Mouse (Mus musculus) midbrain, embryonic 15.5 days (tissue): ENCODE measurements around the gene Dlx3. TPM values are rescaled to one million over a fixed set of nuclear protein-coding genes. Genes with fewer than 3 reads are reported as not detected.

Experiments
- ATAC-seq: fragments of 200-750 bp; cut with Nextera tagmentation; replicated peaks from 2 replicates; pipeline ENCODE4 v1.8.0; 2017; ENCODE audit warnings: moderate TSS enrichment
- H3K27ac ChIP-seq: fragments of 300-500 bp; sonication (generic); 2 replicates; pipeline ENCODE4 v1.5.1; 2015; ENCODE audit warnings: mild to moderate bottlenecking, inconsistent platforms
- H3K27me3 ChIP-seq: fragments of 300-500 bp; sonication (generic); replicated peaks from 2 replicates; pipeline ENCODE4 v1.6.1; 2015; ENCODE audit warnings: inconsistent platforms
- H3K36me3 ChIP-seq: fragments of 300-500 bp; sonication (generic); replicated peaks from 2 replicates; pipeline ENCODE4 v1.6.1; 2015; ENCODE audit warnings: inconsistent platforms
- H3K4me1 ChIP-seq: fragments of 300-500 bp; sonication (generic); 2 replicates; pipeline ENCODE4 v1.6.1; 2015; ENCODE audit warnings: inconsistent platforms
- H3K4me2 ChIP-seq: fragments of 300-500 bp; sonication (generic); 2 replicates; pipeline ENCODE4 v1.6.1; 2015; ENCODE audit warnings: inconsistent platforms, mild to moderate bottlenecking, moderate library complexity
- H3K4me3 ChIP-seq: fragments of 300-500 bp; sonication (generic); 2 replicates; pipeline ENCODE4 v1.5.1; 2015; ENCODE audit warnings: mild to moderate bottlenecking, inconsistent platforms
- H3K9ac ChIP-seq: fragments of 300-500 bp; sonication (generic); 2 replicates; pipeline ENCODE4 v1.6.1; 2015; ENCODE audit warnings: mild to moderate bottlenecking, inconsistent platforms
- H3K9me3 ChIP-seq: fragments of 300-500 bp; sonication (generic); 2 replicates; pipeline ENCODE4 v1.6.1; 2016; ENCODE audit warnings: inconsistent platforms
- WGBS: fragments of 180-500 bp; shearing (Covaris S2); methylation state at CpG from one replicate; pipeline ENCODE4 v1.1.7; 2015; ENCODE audit warnings: mixed read lengths; 5-methylcytosine and 5-hydroxymethylcytosine counted together
- polyA plus RNA-seq: library from polyadenylated mRNA; unstranded; fragments of >200 nt; fragmentation: Nextera tagmentation; extraction: Ambion mirVana; gene quantifications from 2 replicates; pipeline ENCODE4 v1.2.1, GENCODE M21; 2015

The Dlx3 gene
- polyA plus RNA-seq, 1 experiment from 2014 or later: 0.17 TPM

DNA sequence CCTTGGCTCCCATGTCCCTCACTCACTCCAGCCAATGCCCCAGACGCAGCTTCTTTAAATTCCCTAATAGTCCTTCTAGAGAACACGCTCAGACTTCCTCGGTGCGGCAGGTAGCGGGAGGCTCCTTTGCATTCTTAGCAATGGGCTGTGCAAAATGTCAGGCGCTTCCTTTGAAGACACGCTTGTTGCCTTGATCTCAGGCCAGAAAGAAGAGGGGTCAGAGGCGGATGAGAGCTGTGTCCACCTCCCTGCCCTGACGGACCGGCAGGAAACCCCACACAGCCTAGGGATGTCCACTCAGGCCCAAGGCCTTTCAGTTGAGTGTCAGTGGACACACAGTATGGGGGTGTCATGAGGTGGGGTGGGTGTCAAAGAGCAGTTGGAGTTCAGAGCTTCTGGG is 24.3 kb upstream of the Dlx3 start:
- WGBS: 75% methylated on average over 10 of the region's 10 CpGs

DNA sequence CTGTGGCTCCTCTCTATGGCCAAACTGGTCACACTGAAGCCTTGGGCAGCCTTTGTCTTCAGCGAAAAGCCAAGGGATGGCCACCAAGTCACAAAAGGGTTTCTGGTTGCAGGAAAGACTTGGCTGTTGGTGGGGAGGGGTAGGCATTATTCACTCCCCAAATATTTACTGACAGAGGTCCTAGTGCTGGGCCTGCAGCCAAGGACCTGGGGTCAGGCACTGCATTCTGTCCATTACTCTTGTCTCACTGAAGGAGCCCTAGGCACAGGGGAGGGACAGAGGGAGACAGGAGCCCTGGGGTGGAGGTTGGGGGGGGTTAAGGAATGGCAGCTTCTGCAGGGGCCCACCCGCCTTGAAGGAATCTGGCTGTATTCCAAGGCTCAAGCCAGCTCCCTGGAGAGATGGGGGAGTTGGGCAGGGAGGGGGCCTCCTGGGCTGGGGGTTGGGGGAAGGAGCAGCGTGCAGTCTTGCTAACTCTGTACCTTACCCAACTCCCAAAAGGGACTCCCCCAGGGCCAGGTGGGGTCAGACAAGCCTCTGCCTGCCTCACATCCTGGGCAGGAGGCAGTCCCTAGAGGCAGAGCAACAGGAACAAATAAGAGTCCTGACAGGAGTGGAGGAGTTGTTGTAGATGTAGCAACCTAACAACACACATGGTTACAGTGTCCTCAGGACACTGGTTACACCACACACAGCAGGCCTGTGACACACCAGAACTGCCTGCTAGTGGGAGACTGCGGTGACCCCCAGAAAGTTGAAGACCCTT is 23.1 kb upstream of the Dlx3 start:
- H3K36me3 ChIP-seq: no peaks in the 10 kb centered on the region
- WGBS: 41% methylated on average over 4 of the region's 4 CpGs
- ATAC-seq: no peak
- H3K4me1 ChIP-seq: 0 out of 2 replicates have a peak, but pooled peaks cover 2% of the 10 kb centered on the region
- no peaks in the 10 kb centered on the region for H3K9me3 ChIP-seq
- no peaks in the 10 kb centered on the region; the same call in 1 of the 2 replicates for H3K27me3 ChIP-seq
- no peak overlapping the region for H3K4me2 ChIP-seq
- no peak overlapping the region for H3K4me3 ChIP-seq
- H3K27ac ChIP-seq: no peak overlapping the region
- H3K9ac ChIP-seq: no peak overlapping the region

More for the DNA sequence above, 24.3 kb upstream of the Dlx3 start:
- H3K9me3 ChIP-seq: no peaks in the 10 kb centered on the region
- H3K36me3 ChIP-seq: no peaks in the 10 kb centered on the region
- no peaks in the 10 kb centered on the region; the same call in 1 of the 2 replicates for H3K27me3 ChIP-seq
- no peak overlapping the region for H3K9ac ChIP-seq
- H3K4me1 ChIP-seq: 0 out of 2 replicates have a peak, but pooled peaks cover 2% of the 10 kb centered on the region
- ATAC-seq: no peak
- H3K4me3 ChIP-seq: no peak overlapping the region
- H3K27ac ChIP-seq: no peak overlapping the region
- H3K4me2 ChIP-seq: no peak overlapping the region

DNA sequence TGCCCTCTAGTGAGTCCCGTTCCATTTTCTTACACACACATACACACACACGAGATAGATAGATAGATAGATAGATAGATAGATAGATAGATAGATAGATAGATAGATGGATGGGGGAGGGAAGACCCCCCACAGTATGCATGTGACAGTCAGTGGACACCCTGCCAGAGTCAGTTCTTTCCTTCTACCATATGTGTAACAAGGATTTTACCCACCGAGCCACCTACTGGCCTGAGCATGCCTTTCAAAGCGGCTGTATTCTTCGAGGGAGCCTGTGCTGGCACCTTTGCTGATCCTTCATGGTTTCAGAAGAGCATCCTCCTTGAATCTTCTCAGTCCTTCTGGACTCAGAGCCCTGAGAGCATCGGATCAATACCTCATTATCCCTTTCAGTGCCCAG is 22.0 kb upstream of the Dlx3 start:
- H3K27me3 ChIP-seq: no peaks in the 10 kb centered on the region; the same call in 1 of the 2 replicates
- WGBS: 64% methylated on average over 6 of the region's 6 CpGs
- H3K4me3 ChIP-seq: no peak overlapping the region
- no peak for ATAC-seq
- H3K9ac ChIP-seq: no peak overlapping the region
- no peak overlapping the region for H3K27ac ChIP-seq
- no peaks in the 10 kb centered on the region for H3K36me3 ChIP-seq
- H3K4me2 ChIP-seq: no peak overlapping the region
- no peaks in the 10 kb centered on the region for H3K9me3 ChIP-seq
- H3K4me1 ChIP-seq: 0 out of 2 replicates have a peak, but pooled peaks cover 2% of the 10 kb centered on the region

DNA sequence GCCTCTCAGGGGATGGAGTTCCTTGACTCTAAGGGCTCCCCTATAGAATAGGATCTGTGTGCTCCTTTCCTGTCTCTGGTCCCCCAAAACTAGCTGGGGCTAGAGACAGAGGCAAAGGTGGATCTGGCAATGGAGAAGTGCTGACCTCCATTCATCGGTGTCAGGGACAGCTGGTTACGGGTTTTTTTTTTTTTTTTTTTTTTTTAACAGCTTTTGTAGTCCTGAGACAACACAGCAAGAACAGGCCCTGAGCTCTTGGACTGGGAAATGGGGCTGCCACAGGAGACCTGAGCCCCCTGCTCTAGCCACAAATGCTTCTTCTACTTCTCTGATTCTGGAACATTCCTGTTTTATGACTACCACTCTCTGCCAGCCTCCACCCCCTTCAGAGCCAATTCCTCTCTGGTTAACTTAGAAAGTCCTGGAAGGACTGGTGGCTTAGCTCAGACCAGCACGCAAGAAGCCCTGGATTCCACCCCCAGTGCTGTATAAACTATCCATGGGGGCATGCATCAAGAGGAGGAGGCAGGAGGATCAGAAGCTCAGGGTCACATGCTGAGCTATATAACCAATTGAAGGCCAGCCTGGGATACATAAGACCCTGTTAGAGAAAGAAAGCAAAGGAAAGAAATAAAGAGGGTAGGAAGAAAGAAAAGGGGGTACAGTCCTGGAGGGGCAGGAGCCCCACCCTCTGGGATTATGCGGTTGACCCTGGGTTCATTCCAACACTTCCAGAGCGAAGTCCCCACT is 21.4 kb upstream of the Dlx3 start:
- H3K4me3 ChIP-seq: no peak overlapping the region
- no peak overlapping the region for H3K27ac ChIP-seq
- H3K4me1 ChIP-seq: 0 out of 2 replicates have a peak, but pooled peaks cover 2% of the 10 kb centered on the region
- no peaks in the 10 kb centered on the region for H3K27me3 ChIP-seq
- WGBS: 80% methylated on average over 5 of the region's 5 CpGs
- H3K36me3 ChIP-seq: no peaks in the 10 kb centered on the region
- H3K9me3 ChIP-seq: no peaks in the 10 kb centered on the region
- ATAC-seq: no peak
- H3K4me2 ChIP-seq: no peak overlapping the region
- H3K9ac ChIP-seq: no peak overlapping the region

DNA sequence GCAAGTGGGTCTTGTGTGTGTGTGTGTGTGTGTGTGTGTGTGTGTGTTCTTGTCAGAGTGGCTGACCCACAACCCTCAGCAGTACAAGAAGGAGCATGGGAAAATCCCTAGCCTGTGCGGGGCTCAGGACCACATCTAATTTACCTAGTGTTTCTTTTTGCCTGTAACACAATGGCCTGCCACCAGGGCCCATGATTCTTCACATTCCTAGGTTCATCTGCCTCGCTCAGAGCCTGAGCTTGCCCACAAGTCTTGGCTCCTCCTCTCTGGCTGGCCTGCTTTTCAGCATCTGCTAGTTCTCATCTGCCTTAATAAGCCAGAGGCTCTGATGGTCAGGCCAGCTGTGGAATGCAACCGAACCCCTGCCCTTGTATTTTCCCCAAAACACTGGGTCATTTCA is 19.5 kb upstream of the Dlx3 start:
- no peaks in the 10 kb centered on the region for H3K36me3 ChIP-seq
- H3K4me2 ChIP-seq: no peak overlapping the region
- ATAC-seq: no peak
- peaks cover 6% of the 10 kb centered on the region for H3K4me1 ChIP-seq
- H3K4me3 ChIP-seq: no peak overlapping the region
- no peaks in the 10 kb centered on the region for H3K27me3 ChIP-seq
- H3K9ac ChIP-seq: no peak overlapping the region
- WGBS: 36% methylated on average over 3 of the region's 3 CpGs
- H3K27ac ChIP-seq: no peak overlapping the region
- no peaks in the 10 kb centered on the region for H3K9me3 ChIP-seq

DNA sequence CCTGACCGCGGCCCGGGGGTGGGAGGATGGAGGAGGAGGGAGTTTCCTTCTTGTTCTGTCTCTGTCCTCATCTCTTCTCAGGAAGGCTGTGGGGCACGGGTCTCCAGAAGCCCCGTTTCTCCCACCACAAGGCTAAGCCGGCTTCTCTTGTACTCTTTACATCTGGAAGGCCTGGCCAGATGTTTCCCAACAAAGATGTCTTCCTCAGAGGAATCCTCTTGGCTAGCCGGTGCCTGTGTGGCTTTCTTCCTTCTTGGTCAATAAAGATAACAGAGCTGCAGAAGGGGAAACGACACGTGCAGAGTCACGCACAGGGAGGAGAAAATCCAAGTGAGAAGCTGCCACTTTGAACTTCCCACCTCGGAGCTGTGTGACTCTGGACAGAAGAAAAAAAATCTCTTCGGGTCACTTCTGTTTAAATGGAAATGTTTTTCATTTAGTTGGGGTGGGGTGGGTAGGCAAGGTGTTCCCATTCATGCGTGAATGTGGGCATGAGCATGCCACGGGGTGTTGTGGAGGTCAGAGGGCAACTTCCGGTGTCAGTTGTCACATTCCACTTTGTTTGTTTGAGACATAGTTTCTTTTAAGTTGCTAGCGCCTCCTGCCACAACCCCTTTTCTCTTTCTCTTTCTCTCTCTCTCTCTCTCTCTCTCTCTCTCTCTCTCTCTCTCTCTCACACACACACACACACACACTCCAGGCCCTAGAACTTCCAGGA is 18.7 kb upstream of the Dlx3 start:
- WGBS: 23% methylated on average over 16 of the region's 16 CpGs
- no peak overlapping the region for H3K9ac ChIP-seq
- ATAC-seq: no peak
- no peaks in the 10 kb centered on the region for H3K36me3 ChIP-seq
- no peak overlapping the region for H3K4me3 ChIP-seq
- H3K27ac ChIP-seq: no peak overlapping the region
- H3K9me3 ChIP-seq: no peaks in the 10 kb centered on the region
- H3K27me3 ChIP-seq: no peaks in the 10 kb centered on the region
- H3K4me2 ChIP-seq: no peak overlapping the region
- H3K4me1 ChIP-seq: peaks cover 12% of the 10 kb centered on the region

DNA sequence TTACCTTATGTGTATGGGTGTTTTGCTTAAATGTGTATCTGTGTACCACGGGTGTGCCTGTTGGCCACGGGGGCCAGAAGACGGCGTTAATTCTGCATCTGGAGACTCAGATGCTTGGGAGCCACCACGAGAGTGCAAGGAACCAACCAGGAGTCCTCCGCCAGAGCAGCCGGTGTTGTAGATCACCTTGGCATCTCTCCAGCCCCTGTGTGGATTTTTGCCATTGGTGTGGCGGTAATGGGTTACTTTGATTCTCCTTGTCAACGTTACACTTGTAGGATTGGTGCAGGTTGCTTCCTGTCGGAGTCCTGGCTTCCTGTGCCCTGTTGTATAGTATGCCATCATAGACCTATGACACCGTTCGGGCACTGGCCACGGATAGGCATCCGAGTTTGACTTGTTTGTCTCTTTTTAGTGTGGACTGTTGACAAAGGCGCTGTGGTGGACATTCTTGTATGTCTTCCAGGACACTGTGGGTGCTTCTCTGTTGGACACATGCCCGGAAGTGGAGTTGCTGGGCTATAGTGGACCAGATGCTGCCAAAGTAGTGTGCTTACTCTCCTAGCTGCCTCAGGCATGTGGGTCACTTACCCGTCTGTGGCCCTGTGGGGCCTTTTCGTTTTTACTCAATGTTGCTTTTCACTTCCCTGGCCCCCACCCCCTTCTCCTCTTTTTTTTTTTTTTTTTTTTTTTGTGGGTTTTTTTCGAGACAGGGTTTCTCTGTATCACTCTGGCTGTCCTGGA is 17.6 kb upstream of the Dlx3 start:
- H3K9ac ChIP-seq: no peak overlapping the region
- H3K4me3 ChIP-seq: no peak overlapping the region
- WGBS: 88% methylated on average over 19 of the region's 19 CpGs
- H3K27ac ChIP-seq: no peak overlapping the region
- H3K4me1 ChIP-seq: peaks cover 18% of the 10 kb centered on the region
- no peaks in the 10 kb centered on the region for H3K27me3 ChIP-seq
- H3K4me2 ChIP-seq: no peak overlapping the region
- H3K36me3 ChIP-seq: no peaks in the 10 kb centered on the region
- no peak for ATAC-seq
- no peaks in the 10 kb centered on the region for H3K9me3 ChIP-seq

- H3K4me1 ChIP-seq: peaks cover 18% of the 10 kb centered on the region
- no peak overlapping the region for H3K27ac ChIP-seq
- WGBS: 74% methylated on average over 6 of the region's 6 CpGs
- H3K4me2 ChIP-seq: no peak overlapping the region
- H3K36me3 ChIP-seq: no peaks in the 10 kb centered on the region
- H3K4me3 ChIP-seq: no peak overlapping the region
- H3K27me3 ChIP-seq: no peaks in the 10 kb centered on the region
- no peaks in the 10 kb centered on the region for H3K9me3 ChIP-seq
- no peak overlapping the region for H3K9ac ChIP-seq
- ATAC-seq: no peak
These were observed 15.7 kb upstream of the Dlx3 start for GRCm38 (mm10) chr11:95104266-95104665.

DNA sequence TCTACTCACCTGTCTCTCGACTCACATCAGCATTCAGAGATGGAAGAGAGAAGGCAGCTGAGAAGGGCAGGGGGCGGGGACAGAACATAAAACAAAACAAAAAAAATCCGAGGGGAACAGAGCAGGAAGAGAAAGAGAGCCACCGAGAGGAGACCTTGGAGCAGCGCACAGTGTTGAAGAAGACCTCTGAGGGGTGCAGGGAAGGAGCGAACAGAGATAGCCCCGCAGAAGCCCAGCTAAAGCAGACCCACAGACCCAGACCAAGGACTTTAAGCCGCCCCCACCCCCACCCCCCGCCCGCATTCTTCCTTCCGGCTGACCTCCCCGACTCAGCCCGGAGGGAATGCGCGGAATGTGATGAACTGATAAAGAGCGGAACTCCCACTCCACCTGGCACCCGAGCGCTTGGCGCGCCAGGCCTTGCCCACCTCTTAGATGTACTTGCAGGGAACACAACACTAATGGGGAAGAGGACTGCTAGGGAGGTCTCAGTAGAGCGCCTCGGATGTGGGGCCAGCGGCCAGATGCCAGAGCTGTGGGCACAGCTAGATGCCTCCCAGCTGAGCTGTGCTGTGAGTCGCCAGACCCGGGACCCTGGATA is 14.5 kb upstream of the Dlx3 start:
- whole genome bisulfite sequencing: 7% methylated on average over 25 of the region's 25 CpGs
- Histone ChIP-seq H3K27me3 (no peaks in the 10 kb centered on the region), H3K9ac (no peak overlapping the region), H3K27ac (no peak overlapping the region), H3K9me3 (no peaks in the 10 kb centered on the region), H3K4me2 (peak overlapping the region; percentile 35), H3K36me3 (no peaks in the 10 kb centered on the region), H3K4me3 (no peak overlapping the region), H3K4me1 (peaks cover 18% of the 10 kb centered on the region)
- ATAC-seq: no peak

- Histone ChIP-seq H3K27ac (no peak overlapping the region), H3K9ac (no peak overlapping the region), H3K4me3 (no peak overlapping the region), H3K27me3 (no peaks in the 10 kb centered on the region), H3K4me2 (peak overlapping the region; percentile 30), H3K4me1 (peaks cover 18% of the 10 kb centered on the region), H3K36me3 (no peaks in the 10 kb centered on the region), H3K9me3 (no peaks in the 10 kb centered on the region)
- 32% methylated on average over 23 of the region's 23 CpGs for WGBS
- peak; percentile 70 for ATAC-seq
These were observed 13.3 kb upstream of the Dlx3 start for GRCm38 (mm10) chr11:95106440-95107236.

GRCm38 (mm10) chr11:95109000-95109399 is 10.9 kb upstream of the Dlx3 start:
- no peak for ATAC-seq
- no peak overlapping the region for H3K9ac ChIP-seq
- H3K27ac ChIP-seq: no peak overlapping the region
- no peaks in the 10 kb centered on the region for H3K36me3 ChIP-seq
- H3K27me3 ChIP-seq: no peaks in the 10 kb centered on the region
- WGBS: 90% methylated on average over 2 of the region's 2 CpGs
- H3K4me3 ChIP-seq: no peak overlapping the region
- H3K4me2 ChIP-seq: no peak overlapping the region
- no peaks in the 10 kb centered on the region for H3K9me3 ChIP-seq
- peaks cover 18% of the 10 kb centered on the region for H3K4me1 ChIP-seq
